In the genomic region with DNA sequence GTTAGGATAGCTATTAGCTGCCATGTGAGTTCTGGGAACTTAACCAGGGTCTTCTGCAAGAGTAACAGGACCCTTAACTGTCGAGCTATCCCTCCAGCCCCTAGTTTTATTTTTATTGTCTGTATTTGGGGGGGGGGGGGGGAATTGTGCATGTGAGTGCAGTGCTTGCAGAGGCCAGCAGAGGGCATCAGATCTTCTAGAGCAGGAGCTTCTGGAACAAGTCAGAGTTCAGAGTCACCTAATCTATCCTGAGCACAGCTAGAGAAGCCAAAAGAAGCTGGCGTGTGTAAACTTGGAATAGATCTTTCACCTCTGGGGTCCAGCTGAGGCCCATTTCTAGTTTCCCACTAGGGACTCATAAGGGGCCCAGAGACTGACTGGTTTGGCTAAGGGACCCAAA, we compare ENCODE assay signal across 12 mouse cellular contexts. TPM values are rescaled to one million over a fixed set of nuclear protein-coding genes. Genes with fewer than 3 reads are reported as not detected.
A peak's percentile ranks its signal among the peaks of the same experiment; 100 is the strongest.
DNase-seq lines count a peak whose midpoint lies in the region; ATAC-seq and TF ChIP-seq lines count a peak whose summit lies in the region.
"Had no signal": no experiment of that assay in that cellular context is flagged by ENCODE, and none has a peak within 500 bp of the region (broad histone marks: within the 10 kb centered on the region; RNA-seq: fewer than 3 reads in every experiment).

No protein-coding gene starts in this region.

- no peak for DNase-seq in heart, postnatal 0 days (ENCODE audit: low spot score)
- no peak for DNase-seq in heart, adult 18-20 months
- DNase-seq in midbrain, embryonic 10.5 days (ENCODE audit: low spot score) = peak; percentile 21
- no peak for DNase-seq in midbrain, embryonic 14.5 days
- peak; percentile 60 for DNase-seq in ZHBTc4 (ENCODE audit: low read depth, low spot score)
- peak; percentile 45 for DNase-seq in naive thymus-derived CD4-positive, alpha-beta T cell, adult 2 months (ENCODE audit: low read depth)
- no peak for DNase-seq in T-cell, adult 2 months (ENCODE audit: low spot score)
- DNase-seq in ovary, postnatal 36 days (ENCODE audit: low spot score) = no peak
- DNase-seq: cerebellum, adult 11-12 months had no signal

- peaks cover 59% of the 10 kb centered on the region for H3K27me3 ChIP-seq in heart, postnatal 0 days (ENCODE audit: control insufficient read depth, insufficient read depth, low read length)
- H3K27me3 ChIP-seq in midbrain, embryonic 10.5 days (ENCODE audit: low read depth, poor library complexity, severe bottlenecking) = peaks cover 61% of the 10 kb centered on the region
- peaks cover 28% of the 10 kb centered on the region for H3K27me3 ChIP-seq in midbrain, embryonic 14.5 days (ENCODE audit: control insufficient read depth, insufficient read depth, low read length)

- ATAC-seq in heart, postnatal 0 days (ENCODE audit: insufficient read depth, low read depth) = no peak
- ATAC-seq in midbrain, embryonic 14.5 days (ENCODE audit: low FRiP score, low TSS enrichment) = no peak
- ATAC-seq: midbrain, embryonic 13.5 days had no signal

- no peak overlapping the region for H3K4me3 ChIP-seq in heart, postnatal 0 days (ENCODE audit: low read depth, low read length)
- H3K4me3 ChIP-seq in midbrain, embryonic 10.5 days = no peak overlapping the region
- no peak overlapping the region for H3K4me3 ChIP-seq in midbrain, embryonic 14.5 days (replicated peaks; ENCODE audit: low read depth, low read length)
- H3K4me3 ChIP-seq: heart, embryonic 12.5 days had no signal

- no peak overlapping the region for H3K27ac ChIP-seq in heart, postnatal 0 days (ENCODE audit: low read depth)
- no peak overlapping the region for H3K27ac ChIP-seq in midbrain, embryonic 10.5 days (replicated peaks)
- H3K27ac ChIP-seq in midbrain, embryonic 14.5 days (replicated peaks; ENCODE audit: low read depth, low read length) = no peak overlapping the region
- H3K27ac ChIP-seq: limb, embryonic 15.5 days; midbrain, embryonic 13.5 days had no signal

- no peak overlapping the region for H3K4me2 ChIP-seq in heart, postnatal 0 days (ENCODE audit: low read depth, low read length)
- H3K4me2 ChIP-seq in midbrain, embryonic 14.5 days (ENCODE audit: low read length) = no peak overlapping the region
- H3K4me2 ChIP-seq: heart, embryonic 12.5 days had no signal

- H3K9ac ChIP-seq in heart, postnatal 0 days (replicated peaks; ENCODE audit: low read depth, low read length) = no peak overlapping the region
- H3K9ac ChIP-seq in midbrain, embryonic 14.5 days (replicated peaks; ENCODE audit: low read length) = no peak overlapping the region
- H3K9ac ChIP-seq: heart, embryonic 12.5 days; limb, embryonic 15.5 days had no signal

- TF ChIP-seq EP300 in heart, postnatal 0 days (IDR thresholded peaks at IDR 0.05; ENCODE audit: low read depth) = no peak

- 69% methylated on average over 2 of the region's 2 CpGs for WGBS in heart, postnatal 0 days
- WGBS in midbrain, embryonic 10.5 days = 93% methylated on average over 2 of the region's 2 CpGs
- WGBS in midbrain, embryonic 14.5 days = 94% methylated on average over 2 of the region's 2 CpGs

- peak; percentile 17; the same call in 1 of the 2 replicates for TF ChIP-seq CTCF in heart, postnatal 0 days (IDR thresholded peaks at IDR 0.05; ENCODE audit: low read depth)

- H3K36me3 ChIP-seq in heart, postnatal 0 days (replicated peaks; ENCODE audit: control insufficient read depth, insufficient read depth, low read length) = no peaks in the 10 kb centered on the region
- no peaks in the 10 kb centered on the region for H3K36me3 ChIP-seq in midbrain, embryonic 10.5 days
- no peaks in the 10 kb centered on the region for H3K36me3 ChIP-seq in midbrain, embryonic 14.5 days (ENCODE audit: control insufficient read depth, insufficient read depth, low read length)
- H3K36me3 ChIP-seq: heart, embryonic 12.5 days; limb, embryonic 15.5 days; midbrain, embryonic 13.5 days had no signal

- no peaks in the 10 kb centered on the region for H3K4me1 ChIP-seq in heart, postnatal 0 days (ENCODE audit: control insufficient read depth, insufficient read depth)
- H3K4me1 ChIP-seq in midbrain, embryonic 10.5 days = peaks cover 43% of the 10 kb centered on the region
- H3K4me1 ChIP-seq in midbrain, embryonic 14.5 days (ENCODE audit: control insufficient read depth, insufficient read depth, low read length) = 0 out of 2 replicates have a peak, but pooled peaks cover 4% of the 10 kb centered on the region

- no peaks in the 10 kb centered on the region for H3K9me3 ChIP-seq in heart, postnatal 0 days (replicated peaks; ENCODE audit: control insufficient read depth, low read length)
- H3K9me3 ChIP-seq in midbrain, embryonic 10.5 days (replicated peaks) = 0 out of 2 replicates have a peak, but pooled peaks cover 4% of the 10 kb centered on the region
- H3K9me3 ChIP-seq in midbrain, embryonic 14.5 days (ENCODE audit: control insufficient read depth, low read length) = no peaks in the 10 kb centered on the region
- H3K9me3 ChIP-seq: limb, embryonic 15.5 days; midbrain, embryonic 13.5 days had no signal

RNA-seq across cellular contexts. Expression of gene Eya2, which starts 1.1 kb away (rescaled TPM):
- 0.95 and 3.2 TPM in 2 replicates for total RNA-seq in heart, postnatal 0 days (2014; rRNA removed; ENCODE audit: low replicate concordance)
- polyA plus RNA-seq in heart, postnatal 0 days (2015; fragmentation: Nextera tagmentation; extraction: Ambion mirVana) = 0.96 and 1.1 TPM in 2 replicates
- 1 to 10 TPM; 1.3 to 1.9 TPM for total RNA-seq in heart, adult 18-20 months (2021)
- polyA plus RNA-seq in midbrain, embryonic 10.5 days (2016; fragmentation: Nextera tagmentation; extraction: Ambion mirVana) = 9.6 and 14.2 TPM in 2 replicates
- polyA plus RNA-seq in midbrain, embryonic 14.5 days (2014; fragmentation: Nextera tagmentation; extraction: Ambion mirVana) = 3.2 and 3.9 TPM in 2 replicates

Comparison
In these comparisons a context has a peak if more than half of its experiments do, and no peak if none do; other contexts are left out.
1. DNase-seq: peak in midbrain, embryonic 10.5 days (single experiment), ZHBTc4 (single experiment) and naive thymus-derived CD4-positive, alpha-beta T cell, adult 2 months (single experiment); none in heart, postnatal 0 days (single experiment), heart, adult 18-20 months (0 of 2), midbrain, embryonic 14.5 days (single experiment), T-cell, adult 2 months (single experiment) and ovary, postnatal 36 days (single experiment).